Mouse (Mus musculus): ENCODE data around the gene Tfap2e. TPM values are rescaled to one million over a fixed set of nuclear protein-coding genes. Genes with fewer than 3 reads are reported as not detected.

Gene Tfap2e
- total RNA-seq (2021), result not detected

GRCm38 (mm10) chr4:126736001-126736414 is at the start of gene Tfap2e:
Tfap2e (minus strand) TSS chr4:126736240.
- no peak for DNase-seq (ENCODE audit: low spot score)
- intact Hi-C loops (cut with DNase I), result no loop called here

- intact Hi-C loops (cut with DNase I), result no loop called here
- DNase-seq (ENCODE audit: low spot score), result no peak
Observed at GRCm38 (mm10) chr4:126782996-126783395, 47.0 kb upstream of the Tfap2e start.

DNA sequence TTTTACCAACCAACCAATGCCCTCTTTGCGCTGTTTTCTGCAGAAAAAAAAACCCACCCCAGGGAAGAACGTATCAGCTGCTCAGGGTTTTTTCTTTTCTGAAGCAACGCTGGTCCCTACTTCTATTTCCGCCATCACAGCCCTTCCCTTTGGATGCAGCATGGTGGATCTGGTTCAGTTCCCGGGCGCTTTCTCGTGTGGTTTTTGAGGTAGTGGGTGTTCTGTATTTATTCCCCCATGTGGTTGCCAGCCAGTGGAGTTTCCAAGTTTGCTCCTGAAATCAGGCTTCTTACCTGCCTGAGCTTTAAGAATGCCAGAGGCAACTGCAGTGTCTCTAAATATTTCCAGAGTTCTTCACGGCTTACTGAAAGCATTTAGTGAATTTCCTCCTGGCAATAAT is 46.5 kb upstream of the Tfap2e start:
- DNase-seq (ENCODE audit: low spot score), result no peak
- intact Hi-C loops (cut with DNase I), result no loop called here

- intact Hi-C loops (cut with DNase I), result no loop called here
- DNase-seq (ENCODE audit: low spot score), result no peak
Observed at GRCm38 (mm10) chr4:126781871-126782270, 45.8 kb upstream of the Tfap2e start.

- intact Hi-C loops (cut with DNase I), result no loop called here
- DNase-seq (ENCODE audit: low spot score), result no peak
Observed at GRCm38 (mm10) chr4:126779826-126780775, 44.1 kb upstream of the Tfap2e start.

- intact Hi-C loops (cut with DNase I), result no loop called here
Observed at GRCm38 (mm10) chr4:126779148-126779581, 43.1 kb upstream of the Tfap2e start.

DNA sequence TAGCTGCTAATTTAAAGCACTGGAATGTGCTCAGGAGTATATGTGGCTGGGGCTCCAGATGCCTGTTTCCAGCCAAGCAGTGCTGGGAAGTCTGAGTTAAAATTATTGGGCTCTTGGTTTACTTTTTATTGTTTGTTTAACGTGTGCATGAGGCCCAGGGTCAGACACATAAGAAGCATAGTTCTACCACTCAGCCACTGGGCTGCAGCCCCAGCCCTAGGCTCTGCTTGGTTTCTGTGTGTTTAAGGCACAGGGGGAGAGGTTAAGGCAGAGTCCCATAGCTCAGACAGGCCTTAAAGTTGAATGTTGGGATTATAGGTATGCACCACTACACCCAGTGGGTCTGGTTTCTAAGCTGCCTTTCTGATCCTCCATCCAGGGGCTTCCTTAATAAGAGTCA is 39.1 kb upstream of the Tfap2e start:
- intact Hi-C loops (cut with DNase I), result no loop called here
- DNase-seq (ENCODE audit: low spot score), result no peak

More at GRCm38 (mm10) chr4:126779148-126779581, 43.1 kb upstream of the Tfap2e start:
- no peak for DNase-seq (ENCODE audit: low spot score)

GRCm38 (mm10) chr4:126773871-126774270 is 37.8 kb upstream of the Tfap2e start:
- no peak for DNase-seq (ENCODE audit: low spot score)
- intact Hi-C loops (cut with DNase I), result no loop called here

DNA sequence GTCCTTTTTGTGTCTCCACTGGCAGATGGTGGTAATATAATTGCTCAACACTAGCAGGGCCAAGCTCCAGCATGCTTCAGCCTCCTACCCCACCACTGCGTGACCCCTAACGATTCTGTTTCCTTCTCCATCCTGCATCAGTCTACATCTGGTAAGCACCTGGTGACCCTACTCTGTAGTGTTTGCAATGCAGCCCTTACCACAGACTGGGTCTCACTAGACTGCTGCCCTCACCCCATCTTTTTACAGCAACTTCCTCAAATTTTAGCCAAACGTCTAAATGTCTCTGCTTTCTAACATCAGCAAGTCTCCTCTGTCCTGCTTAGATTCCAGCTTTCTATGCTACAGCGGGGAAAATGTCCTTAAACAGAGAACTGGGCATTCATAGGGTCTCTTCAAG is 34.8 kb upstream of the Tfap2e start:
- intact Hi-C loops (cut with DNase I), result no loop called here
- no peak for DNase-seq (ENCODE audit: low spot score)

DNA sequence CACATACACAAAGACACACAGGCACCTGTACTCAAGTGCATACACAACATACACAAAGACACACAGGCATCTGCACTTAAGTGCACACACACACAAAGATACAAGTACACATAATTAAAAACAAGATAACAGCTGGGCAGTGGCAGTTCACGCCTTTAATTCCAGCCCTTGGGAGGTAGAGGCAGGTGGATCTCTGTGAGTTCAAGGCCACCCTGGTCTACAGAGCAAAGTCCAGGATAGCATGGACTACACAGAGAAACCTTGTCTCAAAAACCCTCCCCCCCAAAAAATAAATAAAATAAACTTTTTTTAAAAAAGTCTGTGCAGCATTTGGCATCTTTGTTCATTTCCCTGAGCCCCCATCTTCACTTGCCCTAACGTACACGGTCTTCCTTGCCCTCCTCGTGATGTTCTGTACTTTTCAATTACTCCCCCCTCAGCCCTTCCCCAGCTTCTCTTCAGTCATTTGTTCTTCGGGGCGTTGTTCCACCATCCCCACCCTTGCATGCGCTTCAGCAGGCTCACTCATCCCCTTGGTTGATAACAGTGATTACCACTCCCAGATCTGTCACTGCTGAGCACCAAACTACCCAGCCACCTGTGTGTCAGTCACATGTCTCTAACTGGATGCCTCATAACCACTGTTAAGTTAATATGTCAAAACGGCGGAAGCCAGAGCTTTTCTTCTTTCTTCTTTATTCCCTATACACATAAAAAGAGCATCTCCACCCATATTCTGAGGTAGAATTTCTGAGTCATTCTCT is 33.9 kb upstream of the Tfap2e start:
- DNase-seq (ENCODE audit: low spot score), result no peak
- intact Hi-C loops (cut with DNase I), result no loop called here

DNA sequence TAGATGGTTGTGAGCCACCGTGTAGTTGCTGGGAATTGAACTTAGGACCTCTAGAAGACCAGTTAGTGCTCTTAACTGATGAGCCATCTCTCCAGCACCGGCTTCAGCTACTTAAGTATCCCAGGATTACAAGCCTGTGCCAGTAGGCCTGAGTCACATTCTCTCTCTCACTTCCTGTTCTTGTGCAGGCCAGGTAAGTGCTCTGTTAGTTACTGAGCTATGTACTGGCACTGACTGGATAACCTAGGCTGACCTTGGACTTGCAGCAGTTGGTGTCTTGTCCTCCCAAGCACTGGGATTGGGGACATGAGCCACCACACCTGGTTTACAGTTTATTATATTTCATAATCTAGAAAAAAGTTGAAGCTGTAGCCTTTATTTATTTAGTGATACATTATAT is 27.4 kb upstream of the Tfap2e start:
- no peak for DNase-seq (ENCODE audit: low spot score)
- intact Hi-C loops (cut with DNase I), result no loop called here

DNA sequence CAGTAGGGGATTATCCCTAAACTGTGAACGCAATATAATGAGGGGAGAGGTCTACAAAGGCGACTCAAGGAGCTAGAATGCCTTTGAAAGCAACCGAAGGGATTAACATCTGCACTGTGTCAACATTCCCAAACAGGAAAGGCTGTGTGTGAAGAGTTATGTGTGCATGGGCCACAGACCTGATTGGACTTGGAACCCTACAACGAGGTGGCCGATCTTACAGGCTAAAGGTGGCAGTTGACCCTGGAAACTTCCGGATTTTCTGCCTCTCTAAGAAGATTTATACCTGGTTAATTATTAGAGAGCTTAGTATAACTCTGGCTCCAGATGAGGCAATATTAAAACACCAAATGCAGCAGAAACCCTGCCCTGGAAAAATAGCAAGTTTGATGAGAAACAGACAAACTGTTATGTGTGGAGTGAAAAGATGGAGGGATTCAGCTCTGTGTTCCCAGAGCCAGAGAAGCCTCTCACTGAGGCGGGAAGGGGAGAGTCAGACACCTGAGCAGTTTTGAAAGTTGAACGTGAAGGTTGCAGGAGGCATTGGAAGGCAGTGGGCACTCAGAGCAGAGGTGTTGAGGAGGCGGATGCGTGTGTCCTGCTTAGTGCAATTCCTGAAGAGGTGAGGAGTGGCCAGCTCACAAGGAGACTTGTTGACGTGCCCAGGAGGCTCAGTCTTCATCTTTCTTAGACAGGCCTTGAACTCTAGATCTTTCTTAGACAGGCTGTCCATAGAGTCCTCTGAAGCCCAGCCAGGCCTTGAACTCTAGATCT is 26.7 kb upstream of the Tfap2e start:
- intact Hi-C loops (cut with DNase I), result no loop called here
- DNase-seq (ENCODE audit: low spot score), result no peak

DNA sequence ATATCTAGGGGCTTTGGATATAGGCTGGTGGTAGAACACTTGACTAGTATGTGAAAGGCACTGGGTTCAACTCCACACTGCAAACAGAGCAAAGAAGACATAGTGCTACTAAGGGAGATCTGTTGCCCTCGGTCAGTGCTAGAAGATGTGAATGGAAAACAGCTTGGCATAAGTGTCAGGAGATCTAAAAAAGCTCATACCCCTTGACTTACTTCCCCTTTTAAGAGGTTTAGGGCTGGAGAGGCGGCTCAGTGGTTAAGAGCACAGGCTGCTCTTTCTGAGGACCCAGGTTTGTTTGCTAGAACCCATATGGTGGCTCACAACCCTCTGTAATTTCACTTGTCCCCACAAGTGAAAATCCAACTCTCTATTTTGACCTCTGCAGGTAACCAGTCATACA is 23.4 kb upstream of the Tfap2e start:
- DNase-seq (ENCODE audit: low spot score), result no peak
- intact Hi-C loops (cut with DNase I), result loop anchor here (10.0 kb wide), 1 partner anchor 205 kb away; the partner anchor contains the start of gene Zmym4

DNA sequence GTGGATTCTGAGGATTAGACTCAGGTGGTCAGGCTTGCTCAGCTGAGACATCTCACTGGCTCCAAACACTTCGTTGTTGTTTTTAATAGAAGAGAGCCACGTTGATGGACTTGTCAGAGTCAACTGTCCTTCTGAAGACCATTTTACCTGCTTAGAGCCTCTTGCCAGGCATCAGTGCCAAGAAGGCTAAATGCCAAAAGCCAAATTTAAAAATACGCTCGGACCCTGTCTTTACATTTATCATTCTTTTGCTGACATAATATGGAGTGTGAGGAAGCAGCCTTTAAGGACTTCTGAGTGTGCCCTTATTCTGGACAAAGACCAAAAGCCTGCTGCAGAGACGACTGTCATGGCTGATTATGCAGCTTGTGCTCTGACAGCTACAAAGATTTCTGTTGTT is 22.3 kb upstream of the Tfap2e start:
- DNase-seq (ENCODE audit: low spot score), result no peak
- intact Hi-C loops (cut with DNase I), result loop anchor here (10.0 kb wide), 1 partner anchor 207 kb away; the partner anchor contains the start of gene Zmym4

GRCm38 (mm10) chr4:126756766-126757165 is 20.7 kb upstream of the Tfap2e start:
- no peak for DNase-seq (ENCODE audit: low spot score)

DNA sequence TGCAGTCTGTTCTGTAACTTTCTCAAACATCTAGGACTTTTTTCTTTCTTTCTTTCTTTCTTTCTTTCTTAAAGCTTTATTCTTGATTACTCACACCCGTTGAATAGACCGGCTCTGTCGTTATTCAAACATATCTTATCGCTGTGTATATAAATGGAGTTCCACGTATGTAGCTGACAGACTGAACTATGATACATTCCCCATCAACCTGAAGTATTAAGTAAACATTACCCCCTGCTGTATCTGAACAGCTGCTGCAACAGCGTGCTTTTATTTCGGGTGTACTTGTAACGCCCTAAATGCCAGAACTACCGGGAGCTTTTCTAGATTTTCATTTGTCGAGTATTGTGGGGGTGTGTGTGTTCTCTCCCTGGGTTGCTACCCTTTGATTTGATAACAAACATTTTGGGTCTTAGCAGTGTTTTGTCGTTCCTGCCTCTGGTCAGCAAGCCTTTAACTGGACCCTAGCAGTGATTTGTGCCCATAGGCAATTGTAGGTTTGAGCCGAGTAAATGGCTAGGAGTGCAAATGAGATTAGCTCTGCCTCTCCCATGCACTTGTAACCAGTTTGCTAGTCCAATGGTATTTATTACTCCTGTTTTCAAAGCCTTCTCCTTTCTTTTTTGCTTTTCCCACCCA is 18.8 kb upstream of the Tfap2e start:
- intact Hi-C loops (cut with DNase I), result loop anchor here (5.0 to 10.0 kb wide), 2 partner anchors 78 to 210 kb away; partner anchors contain the start of genes Psmb2 and Zmym4
- DNase-seq (ENCODE audit: low spot score), result no peak

More at GRCm38 (mm10) chr4:126756766-126757165, 20.7 kb upstream of the Tfap2e start:
- intact Hi-C loops (cut with DNase I), result loop anchor here (10.0 kb wide), 1 partner anchor 208 kb away; the partner anchor contains the start of gene Zmym4

GRCm38 (mm10) chr4:126754231-126754611 is 18.2 kb upstream of the Tfap2e start:
- intact Hi-C loops (cut with DNase I), result loop anchor here (5.0 to 10.0 kb wide), 2 partner anchors 77 to 211 kb away; partner anchors contain the start of genes Psmb2 and Zmym4
- no peak for DNase-seq (ENCODE audit: low spot score)

DNA sequence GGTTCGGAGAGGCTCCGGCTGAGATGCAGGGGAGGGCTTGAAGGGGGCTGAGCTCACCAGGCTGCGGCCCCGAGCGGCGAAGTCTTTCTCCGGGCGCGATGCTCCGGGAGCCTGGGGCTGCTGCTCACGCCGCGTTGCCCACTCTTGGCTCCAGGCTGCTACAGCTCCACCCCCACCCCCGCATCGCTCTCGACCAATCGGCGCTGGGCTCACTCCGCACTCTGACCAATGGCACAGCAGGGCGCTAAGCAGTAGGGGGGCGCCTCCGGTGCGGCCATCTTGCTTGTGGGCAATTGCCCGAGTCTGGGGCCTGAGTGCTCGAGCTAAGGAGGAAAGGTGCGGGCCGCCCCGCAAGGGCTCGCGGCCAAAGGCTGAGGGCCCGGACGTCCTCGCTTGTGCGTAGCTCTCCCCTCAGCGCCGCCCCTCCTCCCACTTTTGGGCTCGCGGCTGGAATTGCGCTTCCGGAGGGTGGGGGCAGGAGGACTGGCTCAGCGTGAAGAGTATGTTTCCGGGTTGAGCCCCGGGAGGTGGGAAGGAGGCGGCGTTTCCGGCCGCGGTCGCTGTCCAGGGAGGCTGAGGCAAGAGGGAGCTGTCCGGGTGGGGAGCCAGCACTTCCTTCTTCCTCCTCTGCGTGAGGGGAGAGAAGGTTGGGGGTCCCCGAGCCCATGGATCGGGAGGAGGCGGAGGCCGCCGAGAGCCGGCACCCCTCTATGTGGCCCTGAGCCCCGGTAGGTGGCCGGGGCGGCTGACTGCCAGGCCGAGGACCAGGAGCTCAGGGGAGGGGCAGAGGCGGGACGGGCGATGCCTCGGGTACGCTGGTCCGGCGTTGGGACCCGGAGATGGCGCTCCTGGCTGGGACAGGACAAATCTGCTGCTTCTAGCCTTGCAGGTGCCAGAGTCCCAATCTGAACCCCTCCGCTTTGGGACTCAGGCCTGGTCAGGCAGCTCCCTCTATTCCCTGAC is 17.5 kb upstream of the Tfap2e start, which contains the start of the genes Ncdn and AU040320:
Gene Ncdn (minus strand): TSS at position 171 of the 963 bp plus-strand sequence.
Gene AU040320 (plus strand): TSS at position 277 of the 963 bp plus-strand sequence.
- intact Hi-C loops (cut with DNase I), result loop anchor here (5.0 to 10.0 kb wide), 2 partner anchors 76 to 211 kb away; partner anchors contain the start of genes Psmb2 and Zmym4
- DNase-seq (ENCODE audit: low spot score), result peak; percentile 95
